Comparison of ENCODE assay signal across 11 mouse cellular contexts in the genomic region with DNA sequence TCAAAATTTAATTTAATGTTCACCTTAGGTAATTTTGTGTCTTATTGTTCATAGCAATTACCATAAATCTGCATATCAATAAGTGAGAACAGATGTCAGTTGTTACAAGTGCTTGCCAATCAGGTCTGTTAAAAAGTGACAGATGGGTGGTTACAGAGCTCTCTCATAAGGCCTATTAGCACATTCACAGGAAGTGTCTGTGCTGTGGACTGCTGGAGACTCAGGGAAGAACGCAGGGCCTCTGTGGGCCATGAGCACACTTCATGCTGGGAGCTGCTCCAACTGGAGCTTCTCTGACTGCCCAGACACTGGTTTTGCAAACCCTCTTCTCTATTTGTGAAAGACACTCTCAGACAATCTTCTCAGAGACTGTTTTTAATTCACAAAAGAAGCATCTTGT.
DNase-seq lines count a peak whose midpoint lies in the region; ATAC-seq and TF ChIP-seq lines count a peak whose summit lies in the region.
"Had no signal": no experiment of that assay in that cellular context is flagged by ENCODE, and none has a peak within 500 bp of the region (broad histone marks: within the 10 kb centered on the region; RNA-seq: fewer than 3 reads in every experiment).

No protein-coding gene starts in this region.

- no peak overlapping the region for H3K4me3 ChIP-seq in layer of hippocampus, adult 2 months
- H3K4me3 ChIP-seq in neural tube, embryonic 15.5 days (replicated peaks), result no peak overlapping the region
- H3K4me3 ChIP-seq in heart, embryonic 12.5 days, result no peak overlapping the region

- H3K9me3 ChIP-seq in neural tube, embryonic 15.5 days (replicated peaks), result no peaks in the 10 kb centered on the region
- H3K9me3 ChIP-seq in heart, embryonic 12.5 days (replicated peaks), result no peaks in the 10 kb centered on the region

- no peaks in the 10 kb centered on the region for H3K27me3 ChIP-seq in neural tube, embryonic 15.5 days (replicated peaks)
- no peaks in the 10 kb centered on the region for H3K27me3 ChIP-seq in heart, embryonic 12.5 days (replicated peaks)
- H3K27me3 ChIP-seq: CH12.LX had no signal

- H3K9ac ChIP-seq in neural tube, embryonic 15.5 days (replicated peaks), result no peak overlapping the region
- H3K9ac ChIP-seq in heart, embryonic 12.5 days, result no peak overlapping the region

- no peak for TF ChIP-seq CTCF in layer of hippocampus, adult 2 months (conservative IDR thresholded peaks at IDR 0.05)

- 21% methylated on average over 1 of the region's 1 CpGs for WGBS in neural tube, embryonic 15.5 days
- WGBS in heart, embryonic 12.5 days, result 14% methylated on average over 1 of the region's 1 CpGs

- DNase-seq in heart, postnatal 10 days, result peak; percentile 9 to 10
- DNase-seq in heart, postnatal 36 days, result no peak
- DNase-seq in embryo, embryonic 11 days, result peak; percentile 35
- DNase-seq in layer of hippocampus, adult 2 months (ENCODE audit: low spot score in 2 of 2), result peak in 1 of 2 experiments; percentile 71
- DNase-seq in frontal cortex, adult 2 months (ENCODE audit: extremely low spot score in 1 of 2, low spot score in 1 of 2), result no peak
- DNase-seq: kidney, postnatal 4 days; spleen, adult 18-20 months had no signal

- H3K27ac ChIP-seq in layer of hippocampus, adult 2 months, result peak overlapping the region; percentile 87
- no peak overlapping the region for H3K27ac ChIP-seq in neural tube, embryonic 15.5 days (replicated peaks)
- no peak overlapping the region for H3K27ac ChIP-seq in heart, embryonic 12.5 days (ENCODE audit: poor library complexity, severe bottlenecking)

- H3K4me2 ChIP-seq in neural tube, embryonic 15.5 days, result no peak overlapping the region
- no peak overlapping the region for H3K4me2 ChIP-seq in heart, embryonic 12.5 days

- H3K36me3 ChIP-seq in neural tube, embryonic 15.5 days, result peaks cover 4% of the 10 kb centered on the region; the same call in 1 of the 2 replicates
- no peaks in the 10 kb centered on the region for H3K36me3 ChIP-seq in heart, embryonic 12.5 days

- peak; percentile 52; the same call in 1 of the 2 replicates for ATAC-seq in neural tube, embryonic 15.5 days (ENCODE audit: low FRiP score)
- ATAC-seq in frontal cortex, adult (ENCODE audit: low TSS enrichment), result no peak
- no peak for ATAC-seq in heart, embryonic 12.5 days (ENCODE audit: insufficient number of reproducible peaks, low FRiP score)

- intact Hi-C loops in heart, postnatal 10 days (cut with DNase I), result no loop called here
- intact Hi-C loops in heart, postnatal 36 days (cut with DNase I), result no loop called here

- H3K4me1 ChIP-seq in neural tube, embryonic 15.5 days, result peaks cover 9% of the 10 kb centered on the region
- H3K4me1 ChIP-seq in heart, embryonic 12.5 days (replicated peaks), result no peaks in the 10 kb centered on the region

Comparison
In these comparisons a context has a peak if more than half of its experiments do, and no peak if none do; other contexts are left out.
1. DNase-seq: peak in heart, postnatal 10 days (2 of 2) and embryo, embryonic 11 days (single experiment); none in heart, postnatal 36 days (0 of 2) and frontal cortex, adult 2 months (0 of 2).